Mouse (Mus musculus): ENCODE data around the gene Il5.
A peak's percentile ranks its signal among the peaks of the same experiment; 100 is the strongest.

The Il5 gene

DNA sequence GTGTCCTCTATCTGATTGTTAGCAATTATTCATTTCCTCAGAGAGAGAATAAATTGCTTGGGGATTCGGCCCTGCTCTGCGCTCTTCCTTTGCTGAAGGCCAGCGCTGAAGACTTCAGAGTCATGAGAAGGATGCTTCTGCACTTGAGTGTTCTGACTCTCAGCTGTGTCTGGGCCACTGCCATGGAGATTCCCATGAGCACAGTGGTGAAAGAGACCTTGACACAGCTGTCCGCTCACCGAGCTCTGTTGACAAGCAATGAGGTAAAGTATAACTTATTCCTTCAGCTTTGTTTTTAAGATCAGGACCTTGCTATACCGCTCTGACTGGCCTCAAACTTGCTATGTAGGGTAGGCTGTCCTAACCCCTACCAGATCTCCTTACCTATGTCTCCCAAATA lies at the start of gene Il5:
Gene Il5 (plus strand): TSS at position 80 of the 400 bp plus-strand sequence.
- no peak for DNase-seq

- no peak for DNase-seq
Observed at GRCm38 (mm10) chr11:53671414-53671813, 49.2 kb upstream of the Il5 start.

- no peak for DNase-seq
Observed at GRCm38 (mm10) chr11:53680141-53680540, 40.5 kb upstream of the Il5 start.

DNA sequence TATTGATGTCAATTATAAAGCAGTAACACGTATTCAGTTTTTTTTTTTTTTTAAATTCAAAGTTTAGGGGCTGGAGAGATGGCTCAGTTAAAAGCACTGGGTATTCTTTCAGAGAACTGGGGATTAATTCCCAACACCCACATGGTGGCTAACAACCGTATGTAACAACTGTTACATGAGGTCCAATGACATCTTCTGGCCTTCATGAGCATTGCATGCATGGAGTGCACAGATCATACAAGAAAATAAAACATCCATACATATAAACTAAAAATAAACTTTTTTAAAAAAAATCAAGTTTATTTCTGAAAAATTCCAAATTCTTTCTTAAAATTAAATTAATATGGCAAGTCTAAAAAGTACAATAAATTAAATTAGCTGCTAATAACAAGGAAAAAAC lies 38.9 kb upstream of the Il5 start:
- no peak for DNase-seq

GRCm38 (mm10) chr11:53682170-53682569 lies 38.4 kb upstream of the Il5 start:
- no peak for DNase-seq

DNA sequence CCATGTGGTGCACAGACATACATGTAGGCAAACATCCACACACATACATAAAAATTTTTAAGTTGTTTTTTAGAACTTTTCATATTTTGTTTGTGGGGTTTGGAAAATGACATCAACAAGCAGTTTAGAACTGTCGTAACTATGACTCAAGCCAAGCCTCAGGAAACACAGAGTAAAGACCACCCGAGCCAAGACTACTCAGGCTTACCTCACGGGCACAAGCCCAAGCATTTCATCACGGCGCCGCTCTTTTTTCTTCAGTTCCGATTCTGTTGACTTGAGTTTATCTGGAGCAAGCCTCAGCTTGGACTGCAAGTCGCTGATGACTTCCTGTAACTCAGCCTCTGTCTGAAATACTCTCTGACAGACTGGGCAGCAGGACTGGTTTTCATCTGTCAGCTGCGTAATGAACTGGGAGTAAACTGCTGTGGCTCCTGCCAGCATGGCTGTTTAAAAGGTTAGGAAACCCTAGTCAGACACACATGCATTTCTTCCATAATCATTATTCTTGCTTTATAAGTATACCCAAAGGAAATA lies 37.5 kb upstream of the Il5 start:
- no peak for DNase-seq

DNA sequence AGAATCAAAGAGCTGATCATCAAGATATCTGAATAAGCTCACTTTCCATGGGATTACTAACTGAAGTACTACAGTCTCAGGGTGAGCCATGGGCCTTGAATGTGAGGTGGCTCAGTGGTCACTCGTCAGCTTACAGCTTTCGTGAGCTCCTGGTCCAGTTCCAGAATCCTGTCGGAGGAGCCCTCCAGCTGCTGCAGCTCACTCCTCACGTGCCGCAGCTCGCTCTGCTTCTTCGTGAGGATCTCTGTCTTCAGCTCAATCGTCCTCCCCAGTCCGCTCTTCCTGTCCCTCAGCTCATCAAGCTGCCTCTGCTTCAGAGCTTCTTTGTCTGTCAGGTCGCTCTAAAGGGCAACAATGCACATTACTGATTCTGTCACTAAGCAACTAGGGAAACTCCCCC lies 28.6 kb upstream of the Il5 start:
- no peak for DNase-seq

GRCm38 (mm10) chr11:53698521-53698920 lies 22.1 kb upstream of the Il5 start:
- DNase-seq: no peak

- no peak for DNase-seq
Observed at GRCm38 (mm10) chr11:53699351-53699750, 21.2 kb upstream of the Il5 start.

GRCm38 (mm10) chr11:53706236-53706933 lies 14.2 kb upstream of the Il5 start:
- peak; percentile 75 for DNase-seq

- peak; percentile 95 for DNase-seq
Observed at GRCm38 (mm10) chr11:53706934-53707717, 13.5 kb upstream of the Il5 start, which contains the start of gene Rad50. Gene Rad50 (minus strand): TSS chr11:53707319.

GRCm38 (mm10) chr11:53707718-53708009 lies 12.9 kb upstream of the Il5 start:
- no peak for DNase-seq

DNA sequence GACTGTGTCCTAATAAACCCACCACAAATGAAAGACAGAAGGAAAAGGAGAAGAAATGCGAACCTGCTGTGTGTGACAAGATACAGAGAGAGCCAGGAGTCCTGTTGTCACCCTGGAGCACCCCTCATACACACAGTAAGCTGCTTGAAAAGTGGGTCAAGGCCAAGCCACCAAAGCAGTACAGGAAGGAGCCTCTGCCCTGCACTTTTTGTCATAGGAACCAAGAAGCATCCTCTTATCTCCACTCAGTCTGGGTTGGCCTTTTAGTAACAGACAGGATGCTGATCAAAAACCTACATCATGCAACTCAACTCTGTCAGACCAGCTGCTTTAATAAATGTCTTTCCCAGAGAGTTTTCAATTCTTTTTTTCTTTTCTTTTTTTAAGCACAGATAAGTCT lies 893 bp upstream of the Il5 start:
- DNase-seq: peak; percentile 12

DNA sequence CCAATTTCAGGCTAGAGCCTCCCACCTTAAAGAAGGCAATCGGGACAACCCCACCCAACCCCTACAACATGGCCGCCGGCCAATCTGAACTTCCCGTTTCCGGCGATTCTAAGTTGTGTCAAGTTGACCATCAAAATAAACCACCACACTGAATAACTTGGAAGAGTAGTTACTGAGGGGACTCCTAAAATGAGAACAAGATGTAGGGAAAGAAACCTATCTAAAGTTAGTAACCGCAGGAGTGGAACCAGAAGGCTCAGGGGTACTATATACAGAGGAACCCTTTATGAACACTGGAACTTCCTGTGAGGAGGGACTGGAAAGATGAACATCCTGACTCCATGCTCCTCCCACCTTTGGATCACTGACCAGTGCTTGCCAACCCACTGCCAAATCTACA lies 10.9 kb downstream of the Il5 start:
- DNase-seq: no peak

DNA sequence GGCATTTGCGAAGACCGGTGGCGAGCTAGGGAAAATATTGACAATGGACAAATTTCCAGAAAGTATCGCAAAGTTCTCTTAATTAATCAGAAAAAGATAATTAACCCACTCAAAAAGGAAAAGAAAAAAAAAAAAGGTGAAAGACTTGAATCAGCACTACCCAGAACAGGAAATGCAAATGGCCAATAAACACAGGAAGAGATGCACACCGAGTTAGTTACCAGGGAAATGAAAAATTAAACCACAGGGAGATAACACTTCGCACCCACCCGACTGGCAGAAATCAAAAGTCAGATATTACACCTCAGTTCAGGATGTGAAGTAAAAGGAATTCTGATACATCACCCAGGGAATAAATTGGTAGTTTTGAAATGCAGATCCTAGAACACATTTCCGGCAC lies 11.7 kb downstream of the Il5 start:
- DNase-seq: no peak

DNA sequence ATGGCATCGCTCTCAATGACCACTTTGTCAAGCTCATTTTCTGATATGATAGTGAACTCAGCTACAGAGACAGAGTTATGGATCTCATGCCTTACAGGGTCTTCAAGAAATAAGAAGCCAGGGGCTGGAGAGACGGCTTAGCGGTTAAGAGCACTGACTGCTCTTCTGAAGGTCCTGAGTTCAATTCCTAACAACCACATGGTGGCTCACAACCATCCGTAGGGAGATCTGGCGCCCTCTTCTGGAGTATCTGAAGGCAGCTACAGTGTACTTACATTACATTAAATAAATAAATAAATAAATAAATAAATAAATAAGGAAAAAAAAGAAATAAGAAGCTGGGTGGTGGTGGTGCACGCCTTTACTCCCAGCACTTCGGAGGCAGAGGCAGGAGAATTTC lies 13.2 kb downstream of the Il5 start:
- DNase-seq: no peak

DNA sequence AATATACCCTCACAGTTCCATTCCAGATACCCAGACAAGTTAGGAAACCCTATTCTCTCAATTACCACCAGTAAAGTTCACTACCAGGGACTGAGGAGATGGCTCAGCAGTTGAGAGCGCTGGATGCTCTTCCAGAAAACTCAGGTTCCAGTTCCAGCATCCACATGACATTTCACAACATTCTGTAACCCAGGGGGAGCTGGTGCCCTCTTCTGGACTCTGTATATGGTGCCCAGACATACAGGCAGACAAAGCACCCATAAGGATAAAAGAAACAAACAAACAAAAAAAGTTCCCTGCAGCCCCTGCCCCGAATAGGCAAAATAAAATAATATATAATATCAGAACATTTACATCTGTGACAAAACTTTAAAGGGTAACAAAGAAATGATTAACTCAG lies 13.8 kb downstream of the Il5 start:
- DNase-seq: no peak

- DNase-seq: no peak
Observed at GRCm38 (mm10) chr11:53734970-53735681, 14.5 kb downstream of the Il5 start.

DNA sequence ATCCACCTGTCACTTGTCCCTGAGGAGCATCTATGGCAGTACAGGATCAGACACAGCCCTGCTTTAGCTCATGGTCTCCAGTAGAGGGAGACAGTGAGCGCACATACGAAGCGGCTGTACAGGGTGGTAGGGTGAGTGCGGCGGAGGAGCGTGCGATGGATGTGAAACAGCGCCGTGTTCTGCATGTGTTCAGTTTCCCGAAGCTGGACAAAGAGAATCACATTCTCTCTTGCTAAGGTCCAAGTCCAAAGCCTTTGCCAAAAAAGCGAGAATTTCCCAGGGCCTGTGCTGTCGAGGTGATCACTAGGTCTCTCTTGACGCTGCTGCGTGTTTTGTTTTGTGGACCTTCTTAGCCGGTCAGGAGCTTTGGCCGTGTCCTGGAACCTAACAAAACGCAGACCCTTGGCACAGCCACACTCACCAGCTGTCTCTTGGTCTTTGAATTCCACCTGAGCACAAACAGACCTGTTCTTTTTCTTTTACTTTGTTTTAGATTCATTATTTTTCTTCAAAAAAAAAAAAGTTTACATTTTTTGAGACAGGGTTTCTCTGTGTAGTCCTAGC lies 15.2 kb downstream of the Il5 start:
- DNase-seq: peak; percentile 78

DNA sequence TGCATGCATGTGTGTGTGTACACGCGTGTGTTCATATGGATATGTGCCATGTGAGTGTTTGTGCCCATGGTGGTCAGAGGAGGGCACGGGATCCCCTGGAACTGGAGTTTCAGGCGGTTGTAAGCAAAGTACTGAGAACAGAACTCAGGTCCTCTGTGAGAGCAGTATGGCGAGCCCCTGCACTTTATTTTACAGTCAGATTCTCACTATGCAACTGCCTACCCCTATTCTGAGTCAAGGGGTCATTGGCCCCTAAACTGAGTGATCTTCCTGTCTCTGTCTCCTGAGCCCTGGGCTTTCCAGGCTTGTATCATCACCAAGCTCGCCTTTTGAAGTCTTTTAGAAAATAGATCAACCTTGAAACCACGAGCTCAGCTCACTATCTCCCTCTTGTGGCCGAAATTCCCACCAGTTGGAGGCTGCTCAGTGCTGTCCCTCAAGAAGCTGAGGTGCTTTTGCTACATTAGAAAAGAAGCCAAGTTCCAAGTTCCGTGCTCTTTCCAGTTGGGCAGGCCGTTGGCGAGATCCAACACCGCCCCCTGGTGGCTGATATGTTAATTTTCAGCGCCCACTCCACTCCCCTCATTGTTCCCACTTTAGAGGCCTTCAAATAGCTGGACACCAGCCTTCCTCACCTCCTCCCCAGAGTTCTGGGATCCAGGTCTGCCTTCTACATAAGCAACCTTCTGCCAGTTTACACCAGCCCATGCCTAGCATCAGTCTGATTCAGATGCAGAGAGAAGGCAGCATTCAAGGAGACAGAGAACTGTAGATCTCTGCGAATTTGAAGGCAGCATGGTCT lies 16.4 kb downstream of the Il5 start:
- peak; percentile 79 for DNase-seq

GRCm38 (mm10) chr11:53737573-53737946 lies 17.0 kb downstream of the Il5 start:
- DNase-seq: peak; percentile 73

DNA sequence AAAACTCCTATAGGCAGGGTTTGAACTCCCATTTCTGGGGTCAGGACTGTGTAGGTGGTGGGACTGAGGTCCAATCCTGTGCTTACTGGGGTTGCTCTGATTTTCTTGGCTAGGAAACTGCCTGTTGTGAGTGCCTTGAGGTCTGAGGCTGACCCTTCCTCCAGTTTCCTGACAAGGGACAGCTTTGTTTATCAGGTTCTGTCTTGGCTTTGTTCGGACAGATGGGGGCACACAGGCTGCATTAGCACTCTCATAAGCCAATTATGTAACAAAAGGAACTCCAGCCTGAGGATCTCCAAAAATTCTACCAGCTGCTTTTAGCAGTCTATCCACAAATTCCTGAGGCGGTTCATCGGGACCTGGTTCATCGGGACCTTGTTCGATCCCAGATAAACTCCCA lies 21.8 kb downstream of the Il5 start:
- DNase-seq: no peak

- no peak for DNase-seq
Observed at GRCm38 (mm10) chr11:53745260-53745659, 24.7 kb downstream of the Il5 start.
